In genomic region chr17:83128843-83129544, GRCm38 (mm10) we compare ENCODE assay signal across 8 mouse cellular contexts.
DNase-seq lines count a peak whose midpoint lies in the region; ATAC-seq and TF ChIP-seq lines count a peak whose summit lies in the region.

No protein-coding gene starts in this region.

- DNase-seq in heart, adult 2 months: no peak
- peak; percentile 38 for DNase-seq in cerebellum, adult 9-11 months
- no peak for DNase-seq in limb, embryonic 10.5 days (ENCODE audit: low spot score)
- DNase-seq in ovary, postnatal 10 days (ENCODE audit: low spot score): no peak
- no peak for DNase-seq in adrenal gland, adult 2 months
- no peak for DNase-seq in spleen, adult 12 weeks (ENCODE audit: low spot score)

- H3K27ac ChIP-seq in heart, embryonic 16.5 days (ENCODE audit: low read length): no peak overlapping the region
- no peak overlapping the region for H3K27ac ChIP-seq in heart, adult 2 months
- H3K27ac ChIP-seq in hindbrain, embryonic 13.5 days: peak overlapping the region; percentile 86
- H3K27ac ChIP-seq in limb, embryonic 10.5 days: peak overlapping the region; percentile 47; the same call in 1 of the 2 replicates

- TF ChIP-seq CTCF in heart, adult 2 months (IDR thresholded peaks at IDR 0.05): no peak

- TF ChIP-seq EP300 in heart, adult 2 months (IDR thresholded peaks at IDR 0.05; ENCODE audit: insufficient read depth, low read depth, low read length): no peak

- TF ChIP-seq POLR2A in heart, adult 2 months (IDR thresholded peaks at IDR 0.05; ENCODE audit: insufficient read depth, low read depth, low read length): no peak

- no peaks in the 10 kb centered on the region for H3K79me2 ChIP-seq in heart, adult 2 months (replicated peaks; ENCODE audit: control insufficient read depth, insufficient read depth, low read length)

- peaks cover 27% of the 10 kb centered on the region for H3K4me1 ChIP-seq in heart, embryonic 16.5 days (ENCODE audit: control insufficient read depth, insufficient read depth, low read length)
- no peaks in the 10 kb centered on the region for H3K4me1 ChIP-seq in heart, adult 2 months (ENCODE audit: control insufficient read depth, insufficient read depth, low read length)
- peaks cover 61% of the 10 kb centered on the region for H3K4me1 ChIP-seq in hindbrain, embryonic 13.5 days (replicated peaks)
- peaks cover 79% of the 10 kb centered on the region for H3K4me1 ChIP-seq in limb, embryonic 10.5 days

- no peak overlapping the region for H3K4me2 ChIP-seq in heart, embryonic 16.5 days (ENCODE audit: low read depth, low read length)
- H3K4me2 ChIP-seq in hindbrain, embryonic 13.5 days: 0 out of 2 replicates have a peak overlapping the region, but pooled peaks have one; percentile 17

- intact Hi-C loops in heart, adult 2 months (cut with DNase I): no loop called here

- H3K36me3 ChIP-seq in heart, embryonic 16.5 days (ENCODE audit: control insufficient read depth, insufficient read depth): no peaks in the 10 kb centered on the region
- no peaks in the 10 kb centered on the region for H3K36me3 ChIP-seq in heart, adult 2 months (ENCODE audit: control insufficient read depth, insufficient read depth, low read length)
- H3K36me3 ChIP-seq in hindbrain, embryonic 13.5 days: no peaks in the 10 kb centered on the region
- no peaks in the 10 kb centered on the region for H3K36me3 ChIP-seq in limb, embryonic 10.5 days

- H3K4me3 ChIP-seq in heart, embryonic 16.5 days (ENCODE audit: low read length): no peak overlapping the region
- no peak overlapping the region for H3K4me3 ChIP-seq in heart, adult 2 months
- H3K4me3 ChIP-seq in hindbrain, embryonic 13.5 days: no peak overlapping the region
- H3K4me3 ChIP-seq in limb, embryonic 10.5 days: no peak overlapping the region

- no peaks in the 10 kb centered on the region for H3K9me3 ChIP-seq in heart, embryonic 16.5 days (replicated peaks; ENCODE audit: control insufficient read depth, low read length)
- no peaks in the 10 kb centered on the region for H3K9me3 ChIP-seq in hindbrain, embryonic 13.5 days
- no peaks in the 10 kb centered on the region for H3K9me3 ChIP-seq in limb, embryonic 10.5 days (replicated peaks)

- no peaks in the 10 kb centered on the region for H3K27me3 ChIP-seq in heart, embryonic 16.5 days (ENCODE audit: control insufficient read depth, insufficient read depth, low read length)
- no peaks in the 10 kb centered on the region for H3K27me3 ChIP-seq in heart, adult 2 months (ENCODE audit: control insufficient read depth, insufficient read depth, low read length)
- no peaks in the 10 kb centered on the region for H3K27me3 ChIP-seq in hindbrain, embryonic 13.5 days
- peaks cover 91% of the 10 kb centered on the region for H3K27me3 ChIP-seq in limb, embryonic 10.5 days (ENCODE audit: low read depth, poor library complexity, severe bottlenecking)

- 61% methylated on average over 14 of the region's 14 CpGs for WGBS in heart, embryonic 16.5 days
- WGBS in heart, adult 2 months: 74% methylated on average over 14 of the region's 14 CpGs
- 37% methylated on average over 14 of the region's 14 CpGs for WGBS in hindbrain, embryonic 13.5 days
- 64% methylated on average over 14 of the region's 14 CpGs for WGBS in limb, embryonic 10.5 days

- H3K9ac ChIP-seq in heart, embryonic 16.5 days (ENCODE audit: low read length): no peak overlapping the region
- no peak overlapping the region for H3K9ac ChIP-seq in heart, adult 2 months (ENCODE audit: low read depth, low read length)
- peak overlapping the region; percentile 13; the same call in 1 of the 2 replicates for H3K9ac ChIP-seq in hindbrain, embryonic 13.5 days

- peak; percentile 71; the same call in 1 of the 2 replicates for ATAC-seq in heart, embryonic 16.5 days (replicated peaks; ENCODE audit: extremely low read depth, insufficient read depth, low FRiP score)
- ATAC-seq in hindbrain, embryonic 13.5 days (ENCODE audit: low FRiP score): peak; percentile 89

Comparison
In these comparisons a context has a peak if more than half of its experiments do, and no peak if none do; other contexts are left out.
1. H3K27ac ChIP-seq: peak in hindbrain, embryonic 13.5 days (single experiment) and limb, embryonic 10.5 days (single experiment); none in heart, embryonic 16.5 days (single experiment) and heart, adult 2 months (single experiment).